Mouse (Mus musculus) heart, postnatal 0 days (tissue): ENCODE results near the gene Dnajc5g.

Experiments used
- CTCF ChIP-seq: IDR thresholded peaks from 2 replicates; pipeline ENCODE4 v1.5.1; 2016; ENCODE audit warnings: antibody characterized with exemption, control low read depth, low read depth
- EP300 ChIP-seq: IDR thresholded peaks from 2 replicates; pipeline ENCODE4 v1.6.1; 2016; ENCODE audit warnings: antibody characterized with exemption, low read depth

DNA sequence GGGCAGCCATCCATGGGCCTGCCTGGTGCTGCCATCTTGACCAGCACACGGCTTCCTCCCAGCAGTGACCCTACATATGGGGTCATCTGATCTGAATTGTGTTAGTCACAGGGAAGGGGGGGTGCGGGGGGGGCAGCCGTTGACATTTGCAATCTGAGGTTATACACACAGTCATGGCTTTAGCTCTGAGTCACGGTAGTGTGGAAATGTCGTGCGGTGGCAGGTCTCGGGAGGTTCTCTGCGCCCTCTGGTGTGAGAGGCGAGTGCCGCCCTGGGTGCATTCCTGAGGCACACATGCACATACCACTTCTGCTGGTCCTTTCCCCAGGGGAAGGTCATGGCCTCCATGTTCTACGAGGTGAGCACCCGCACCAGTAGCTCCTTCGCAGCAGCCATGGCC, 29.7 kb upstream of the Dnajc5g start:
- TF ChIP-seq CTCF (no peak), EP300 (no peak)
